Mouse (Mus musculus): ENCODE measurements around the gene Scoc. TPM values are rescaled to one million over a fixed set of nuclear protein-coding genes. Genes with fewer than 3 reads are reported as not detected.

Gene Scoc
- polyA plus RNA-seq, 2 experiments from 2014 or later, result 28.3 to 38.3 TPM

GRCm38 (mm10) chr8:83396680-83397079 lies 61.5 kb downstream of the Scoc start:
- no peak for ATAC-seq

DNA sequence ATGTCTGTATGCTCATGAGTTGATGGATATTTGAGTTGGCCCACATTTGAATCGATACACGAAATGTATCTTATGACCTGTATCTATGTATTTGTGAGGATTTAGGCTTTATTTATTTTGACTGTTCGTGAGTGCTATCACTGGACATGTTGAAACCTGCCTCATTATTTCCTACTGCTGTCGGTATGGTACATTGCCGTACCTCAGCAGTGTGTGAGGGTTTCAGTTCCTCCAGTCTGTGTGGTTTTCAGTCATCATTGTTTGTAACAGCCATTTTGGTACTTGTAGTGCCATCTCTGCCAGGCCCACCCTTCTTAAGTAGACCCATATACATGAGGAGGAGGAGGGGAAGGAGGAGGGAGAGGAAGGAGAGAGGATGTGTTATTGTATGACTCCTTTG lies 63.9 kb downstream of the Scoc start:
- ATAC-seq, result no peak

DNA sequence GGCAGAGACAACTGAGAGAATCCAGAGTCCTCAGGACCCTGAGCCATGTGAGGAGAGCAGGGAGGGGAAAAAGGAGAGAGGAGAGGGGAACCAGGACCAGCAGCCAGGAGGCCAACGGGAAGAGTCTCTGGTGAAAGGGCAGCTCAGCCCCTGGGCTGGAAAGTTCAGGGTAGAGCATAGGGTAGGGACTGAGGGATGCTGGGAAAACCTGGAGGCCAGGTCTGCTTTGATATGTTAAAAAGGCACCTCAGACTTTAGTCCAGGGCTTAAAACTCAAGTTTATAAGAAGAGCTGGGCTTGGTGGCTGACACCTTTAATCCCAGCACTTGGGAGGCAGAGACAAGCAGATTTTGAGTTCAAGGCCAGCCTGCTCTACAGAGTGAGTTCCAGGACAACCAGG lies 65.7 kb downstream of the Scoc start:
- no peak for ATAC-seq

DNA sequence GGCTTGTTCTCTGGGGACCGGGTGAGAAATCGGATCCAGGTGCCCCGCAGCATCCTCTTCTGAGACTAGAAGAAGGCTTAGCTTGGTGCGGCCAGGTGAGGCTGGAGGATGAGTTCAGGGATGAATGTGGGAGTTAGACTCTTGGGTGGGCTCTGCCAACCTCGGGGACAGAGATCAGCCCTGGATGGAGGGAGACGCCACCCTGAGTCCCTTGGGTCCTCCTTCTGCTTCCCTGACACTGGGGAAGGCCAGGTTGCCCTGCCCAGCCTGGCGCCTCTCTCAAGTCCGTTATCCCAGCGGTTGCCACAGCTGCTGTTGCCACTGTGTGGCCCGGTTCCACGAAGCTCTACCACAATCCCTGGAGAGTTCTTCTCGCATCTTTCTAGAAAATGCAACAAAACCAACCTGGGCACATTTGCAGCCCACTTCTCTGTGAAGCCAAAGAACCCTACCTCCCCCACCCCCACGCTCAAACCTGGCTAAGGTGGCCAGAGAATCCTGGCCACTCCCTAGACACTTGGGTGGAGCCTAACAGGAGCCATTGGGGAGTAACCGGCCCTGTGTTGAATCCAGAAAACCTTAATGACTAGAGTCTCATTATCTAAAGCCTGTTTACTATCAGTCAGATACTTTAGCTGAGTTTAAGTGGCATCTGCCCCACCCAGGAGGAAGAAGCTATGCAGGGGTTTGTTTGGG lies 68.0 kb downstream of the Scoc start:
- ATAC-seq, result no peak

GRCm38 (mm10) chr8:83389316-83390005 lies 68.7 kb downstream of the Scoc start, which contains the start of gene Clgn:
Gene Clgn, plus strand, starts transcription at chr8:83389867.
- no peak for ATAC-seq

DNA sequence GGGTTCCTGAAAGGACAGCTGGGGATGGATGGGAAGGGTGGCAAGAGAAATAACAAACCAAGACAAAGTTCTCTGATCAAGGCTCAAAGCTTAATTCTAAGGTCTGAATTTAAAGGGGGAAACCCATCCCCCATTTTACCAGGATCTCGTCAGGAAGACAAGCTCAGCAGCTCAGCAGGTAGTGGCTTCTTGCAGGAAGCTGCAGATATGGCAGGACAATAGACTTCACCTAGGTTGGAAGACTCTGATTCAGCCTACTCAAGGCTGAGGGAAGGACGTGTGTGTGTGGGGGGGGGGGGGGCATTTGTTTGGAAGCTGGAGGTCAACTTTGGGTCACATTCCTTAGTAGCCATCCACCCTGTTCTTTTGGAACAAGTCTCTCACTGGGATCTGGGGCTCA lies 75.3 kb downstream of the Scoc start:
- no peak for ATAC-seq

DNA sequence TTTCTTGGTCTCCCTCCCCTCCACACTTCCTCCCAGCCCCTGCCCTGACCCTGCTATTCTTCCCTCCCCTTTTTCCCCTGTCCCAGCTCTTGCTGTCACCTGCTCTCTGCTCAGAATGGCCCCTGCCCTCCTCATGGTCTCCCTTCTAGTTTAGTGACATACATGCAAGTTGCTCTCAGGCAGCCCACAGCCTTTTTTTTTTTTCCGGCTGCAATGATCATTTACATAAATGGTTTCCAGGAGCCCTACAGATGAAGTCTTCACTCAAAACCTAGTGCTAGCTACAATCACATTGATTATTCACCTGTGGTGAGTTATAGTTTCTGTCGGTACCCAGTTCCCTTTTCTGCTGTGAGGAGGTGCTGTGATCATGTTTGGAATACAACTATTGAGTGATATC lies 77.2 kb downstream of the Scoc start:
- ATAC-seq, result no peak

GRCm38 (mm10) chr8:83380141-83380540 lies 78.0 kb downstream of the Scoc start:
- no peak for ATAC-seq

Other genes with a start within 250 kb of the Scoc start
- gene Ucp1, start 168.0 kb downstream of the Scoc start, polyA plus RNA-seq (2017; shearing (Covaris generic)), result not detected
- gene Elmod2, start 125.9 kb downstream of the Scoc start, polyA plus RNA-seq (2017; shearing (Covaris generic)), result 10 to 100 TPM; 12.0 TPM
- not detected for gene Mgat4d, start 109.9 kb downstream of the Scoc start, polyA plus RNA-seq (2017; shearing (Covaris generic))
- gene Clgn, start 68.5 kb downstream of the Scoc start, polyA plus RNA-seq (2017; shearing (Covaris generic)), result not detected
- under 1 TPM in 1 of 2 experiments, not detected in 1; 0.07 TPM for gene Olfr370, start 77.4 kb upstream of the Scoc start, polyA plus RNA-seq (2017; shearing (Covaris generic))
- gene Ndufb7, start 108.3 kb upstream of the Scoc start, polyA plus RNA-seq (2017; shearing (Covaris generic)), result 100 to 1,000 TPM; 277 to 291 TPM
- 100 to 1,000 TPM; 408 to 507 TPM for gene Tecr, start 149.6 kb upstream of the Scoc start, polyA plus RNA-seq (2017; shearing (Covaris generic))
- 10 to 100 TPM; 44.9 to 62.3 TPM for gene Dnajb1, start 149.8 kb upstream of the Scoc start, polyA plus RNA-seq (2017; shearing (Covaris generic))
- gene Gipc1, start 194.3 kb upstream of the Scoc start, polyA plus RNA-seq (2017; shearing (Covaris generic)), result 10 to 100 TPM; 14.8 to 21.9 TPM
- gene Ptger1, start 208.3 kb upstream of the Scoc start, polyA plus RNA-seq (2017; shearing (Covaris generic)), result 1 to 10 TPM; 1.2 TPM
- gene Pkn1, start 240.8 kb upstream of the Scoc start, polyA plus RNA-seq (2017; shearing (Covaris generic)), result 10 to 100 TPM; 21.0 to 25.9 TPM

Data from CD4-positive, CD25-positive, alpha-beta regulatory T cell, adult 4 months (primary cell).